Mouse (Mus musculus): ENCODE measurements around the gene Elp4. TPM values are rescaled to one million over a fixed set of nuclear protein-coding genes. Genes with fewer than 3 reads are reported as not detected.

Elp4 gene
- total RNA-seq, 2 experiments from 2014 or later, result 14.0 to 20.3 TPM

GRCm38 (mm10) chr2:105660874-105661622, 243.3 kb downstream of the Elp4 start:
- ATAC-seq (replicated peaks; ENCODE audit: poor library complexity, severe bottlenecking), result no peak

- no peak; the same call in 1 of the 2 replicates for ATAC-seq (replicated peaks; ENCODE audit: poor library complexity, severe bottlenecking)
Measured at GRCm38 (mm10) chr2:105659926-105660873, 244.2 kb downstream of the Elp4 start.

GRCm38 (mm10) chr2:105659350-105659749, 245.0 kb downstream of the Elp4 start:
- no peak for ATAC-seq (replicated peaks; ENCODE audit: poor library complexity, severe bottlenecking)

GRCm38 (mm10) chr2:105656456-105656855, 247.9 kb downstream of the Elp4 start:
- no peak for ATAC-seq (replicated peaks; ENCODE audit: poor library complexity, severe bottlenecking)

Other genes with a start within 250 kb of the Elp4 start
- gene Pax6, start 235.7 kb downstream of the Elp4 start, total RNA-seq (2014; fragmentation: Nextera tagmentation), result not detected in 2 replicates
- gene Pax6, start 235.7 kb downstream of the Elp4 start, total RNA-seq (2017), result 0.10 TPM in 1 of 2 replicates, not detected in the other
- gene Immp1l, start 74 bp upstream of the Elp4 start, total RNA-seq (2014; fragmentation: Nextera tagmentation), result 53.8 and 59.1 TPM in 2 replicates
- 39.6 and 55.8 TPM in 2 replicates for gene Immp1l, start 74 bp upstream of the Elp4 start, total RNA-seq (2017)
- 13.2 and 62.1 TPM in 2 replicates for gene Dnajc24, start 99.0 kb upstream of the Elp4 start, total RNA-seq (2014; fragmentation: Nextera tagmentation)
- gene Dnajc24, start 99.0 kb upstream of the Elp4 start, total RNA-seq (2017), result 19.0 and 39.0 TPM in 2 replicates

Data from granulocyte monocyte progenitor cell, adult 5-6 weeks (primary cell).